Mouse (Mus musculus) heart, embryonic 10.5 days (tissue): ENCODE data around the gene Lrrc28. TPM values are rescaled to one million over a fixed set of nuclear protein-coding genes. Genes with fewer than 3 reads are reported as not detected.

ENCODE experiments used
- DNase-seq: peaks from one replicate; pipeline ENCODE4 v3.0.0-alpha.2; 2017; ENCODE audit warnings: low spot score
- H3K27ac ChIP-seq: fragments of 300-500 bp; sonication (generic); 2 replicates; pipeline ENCODE4 v1.5.1; 2016; ENCODE audit warnings: mild to moderate bottlenecking
- H3K27me3 ChIP-seq: fragments of 300-500 bp; sonication (generic); 2 replicates; pipeline ENCODE4 v1.6.1; 2016; ENCODE audit warnings: mild to moderate bottlenecking; ENCODE audit not compliant: poor library complexity, insufficient read depth, severe bottlenecking
- H3K36me3 ChIP-seq: fragments of 300-500 bp; sonication (generic); 2 replicates; pipeline ENCODE4 v1.6.1; 2016; ENCODE audit warnings: mild to moderate bottlenecking, moderate library complexity
- H3K4me1 ChIP-seq: fragments of 300-500 bp; sonication (generic); 2 replicates; pipeline ENCODE4 v1.6.1; 2016; ENCODE audit warnings: mild to moderate bottlenecking
- H3K4me3 ChIP-seq: fragments of 300-500 bp; sonication (generic); 2 replicates; pipeline ENCODE4 v1.5.1; 2016; ENCODE audit warnings: mild to moderate bottlenecking, moderate library complexity
- H3K9me3 ChIP-seq: fragments of 300-500 bp; sonication (generic); 2 replicates; pipeline ENCODE4 v1.6.1; 2016; ENCODE audit warnings: mild to moderate bottlenecking, moderate library complexity
- WGBS: fragments of 180-500 bp; shearing (Covaris S2); methylation state at CpG from one replicate; pipeline ENCODE4 v1.1.7; 2016; 5-methylcytosine and 5-hydroxymethylcytosine counted together
- polyA plus RNA-seq: library from polyadenylated mRNA; unstranded; fragments of >200 nt; fragmentation: Nextera tagmentation; extraction: Ambion mirVana; gene quantifications from 2 replicates; pipeline ENCODE4 v1.2.1, GENCODE M21; 2016

The Lrrc28 gene
- polyA plus RNA-seq, 1 experiment from 2014 or later: 12.8 TPM

DNA sequence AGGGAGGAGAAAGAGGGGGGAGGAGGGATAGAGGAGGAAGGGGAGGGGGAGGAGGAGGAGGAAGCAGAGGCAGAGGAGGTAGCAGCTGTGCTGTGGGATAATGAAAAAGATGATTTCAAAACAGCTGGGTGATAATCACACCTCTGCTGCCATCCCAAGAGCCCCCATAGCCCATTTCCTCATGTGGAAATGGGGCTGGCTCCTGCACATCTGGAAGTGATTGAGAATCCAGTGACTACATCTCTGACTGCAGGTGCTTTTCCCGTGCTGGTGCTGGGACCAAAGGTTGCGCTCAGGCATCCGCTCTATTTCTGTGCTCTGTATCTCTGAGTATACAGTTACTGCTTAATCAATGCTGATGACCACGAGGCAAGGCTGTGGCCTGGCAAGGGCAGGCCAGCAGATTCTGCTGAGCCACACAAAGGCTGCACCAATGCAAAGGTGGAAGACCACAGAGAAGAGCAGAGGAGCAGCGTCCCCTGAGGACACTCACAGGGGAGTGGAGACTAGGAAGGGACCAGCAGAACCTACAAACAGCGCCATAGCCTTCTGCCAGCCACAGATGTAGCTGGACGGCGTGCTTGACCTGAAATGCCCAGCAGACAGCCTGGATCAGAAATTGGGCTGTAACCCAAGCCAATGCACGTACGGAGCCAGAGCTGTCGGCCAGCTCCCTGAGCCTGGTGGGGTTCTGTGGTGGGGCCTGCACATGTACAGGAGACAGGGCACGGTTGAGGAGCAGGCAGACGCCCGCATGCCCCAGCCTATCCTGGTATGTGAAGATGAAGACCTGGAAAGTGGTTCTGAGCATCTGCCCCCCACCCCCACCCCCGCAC, 157.9 kb downstream of the Lrrc28 start:
- Histone ChIP-seq H3K27me3 (peaks cover 9% of the 10 kb centered on the region), H3K4me3 (no peak overlapping the region), H3K4me1 (peaks cover 11% of the 10 kb centered on the region), H3K9me3 (no peaks in the 10 kb centered on the region), H3K36me3 (no peaks in the 10 kb centered on the region), H3K27ac (no peak overlapping the region)
- 74% methylated on average over 15 of the region's 15 CpGs for WGBS
- DNase-seq: no peak

- Histone ChIP-seq H3K4me1 (peaks cover 11% of the 10 kb centered on the region), H3K9me3 (no peaks in the 10 kb centered on the region), H3K27me3 (peaks cover 9% of the 10 kb centered on the region), H3K36me3 (no peaks in the 10 kb centered on the region), H3K27ac (no peak overlapping the region), H3K4me3 (no peak overlapping the region)
- WGBS: 82% methylated on average over 5 of the region's 5 CpGs
- DNase-seq: no peak
Observed at GRCm38 (mm10) chr7:67486417-67486816, 158.7 kb downstream of the Lrrc28 start.

GRCm38 (mm10) chr7:67483698-67484097, 161.4 kb downstream of the Lrrc28 start:
- Histone ChIP-seq H3K27me3 (peaks cover 9% of the 10 kb centered on the region), H3K27ac (no peak overlapping the region), H3K36me3 (no peaks in the 10 kb centered on the region), H3K9me3 (no peaks in the 10 kb centered on the region), H3K4me3 (no peak overlapping the region), H3K4me1 (peaks cover 31% of the 10 kb centered on the region)
- DNase-seq: no peak
- 90% methylated on average over 4 of the region's 4 CpGs for WGBS

GRCm38 (mm10) chr7:67479576-67480413, 165.3 kb downstream of the Lrrc28 start:
- H3K9me3 ChIP-seq: no peaks in the 10 kb centered on the region
- no peaks in the 10 kb centered on the region for H3K27me3 ChIP-seq
- WGBS: 74% methylated on average over 17 of the region's 17 CpGs
- no peaks in the 10 kb centered on the region for H3K36me3 ChIP-seq
- H3K4me1 ChIP-seq: peaks cover 39% of the 10 kb centered on the region
- DNase-seq: no peak
- H3K27ac ChIP-seq: 0 out of 2 replicates have a peak overlapping the region, but pooled peaks have one; percentile 53
- no peak overlapping the region for H3K4me3 ChIP-seq

- WGBS: 79% methylated on average over 5 of the region's 5 CpGs
- Histone ChIP-seq H3K4me3 (no peak overlapping the region), H3K36me3 (no peaks in the 10 kb centered on the region), H3K4me1 (peaks cover 42% of the 10 kb centered on the region), H3K27me3 (no peaks in the 10 kb centered on the region), H3K27ac (peak overlapping the region; percentile 53; the same call in 1 of the 2 replicates), H3K9me3 (no peaks in the 10 kb centered on the region)
- no peak for DNase-seq
Observed at GRCm38 (mm10) chr7:67479168-67479567, 165.9 kb downstream of the Lrrc28 start.

DNA sequence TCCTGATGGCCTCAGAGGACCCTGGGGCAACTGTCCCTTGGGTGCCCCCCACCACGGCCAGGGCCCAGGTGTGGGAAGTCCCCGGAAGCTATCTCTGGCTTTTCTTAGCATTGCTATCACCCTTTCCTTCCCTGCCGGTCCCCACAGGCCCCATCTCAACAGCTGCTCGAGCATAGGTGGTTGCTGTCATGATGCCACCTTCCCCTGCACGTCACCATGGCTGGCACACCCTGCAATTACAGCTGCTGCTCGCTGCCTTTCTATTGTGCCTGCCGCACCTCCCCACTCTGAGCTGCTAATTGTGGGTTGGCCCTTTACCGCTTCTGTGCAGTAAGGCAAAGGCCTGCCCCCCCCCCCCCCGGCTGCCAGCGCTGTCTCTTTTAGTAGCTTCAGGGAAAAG, 167.1 kb downstream of the Lrrc28 start:
- no peak for DNase-seq
- no peak overlapping the region for H3K27ac ChIP-seq
- H3K4me3 ChIP-seq: no peak overlapping the region
- 66% methylated on average over 10 of the region's 10 CpGs for WGBS
- H3K4me1 ChIP-seq: peaks cover 42% of the 10 kb centered on the region
- H3K9me3 ChIP-seq: no peaks in the 10 kb centered on the region
- H3K27me3 ChIP-seq: no peaks in the 10 kb centered on the region
- no peaks in the 10 kb centered on the region for H3K36me3 ChIP-seq

- Histone ChIP-seq H3K27ac (peak overlapping the region; percentile 4; the same call in 1 of the 2 replicates), H3K36me3 (no peaks in the 10 kb centered on the region), H3K4me3 (no peak overlapping the region), H3K4me1 (peaks cover 14% of the 10 kb centered on the region), H3K9me3 (no peaks in the 10 kb centered on the region), H3K27me3 (no peaks in the 10 kb centered on the region)
- DNase-seq: no peak
- WGBS: 63% methylated on average over 11 of the region's 11 CpGs
Observed at GRCm38 (mm10) chr7:67471295-67471694, 173.8 kb downstream of the Lrrc28 start.

GRCm38 (mm10) chr7:67468802-67469408, 176.2 kb downstream of the Lrrc28 start:
- WGBS: 82% methylated on average over 7 of the region's 7 CpGs
- Histone ChIP-seq H3K9me3 (no peaks in the 10 kb centered on the region), H3K4me3 (no peak overlapping the region), H3K27me3 (no peaks in the 10 kb centered on the region), H3K36me3 (no peaks in the 10 kb centered on the region), H3K27ac (no peak overlapping the region), H3K4me1 (peaks cover 16% of the 10 kb centered on the region)
- no peak for DNase-seq

GRCm38 (mm10) chr7:67468180-67468579, 176.9 kb downstream of the Lrrc28 start:
- DNase-seq: no peak
- Histone ChIP-seq H3K27me3 (no peaks in the 10 kb centered on the region), H3K4me1 (peaks cover 23% of the 10 kb centered on the region), H3K36me3 (no peaks in the 10 kb centered on the region), H3K4me3 (no peak overlapping the region), H3K9me3 (no peaks in the 10 kb centered on the region), H3K27ac (no peak overlapping the region)
- 90% methylated on average over 3 of the region's 3 CpGs for WGBS

GRCm38 (mm10) chr7:67466322-67466721, 178.7 kb downstream of the Lrrc28 start:
- Histone ChIP-seq H3K4me3 (no peak overlapping the region), H3K9me3 (no peaks in the 10 kb centered on the region), H3K4me1 (peaks cover 36% of the 10 kb centered on the region), H3K27me3 (no peaks in the 10 kb centered on the region), H3K36me3 (no peaks in the 10 kb centered on the region), H3K27ac (no peak overlapping the region)
- no peak for DNase-seq
- WGBS: 84% methylated on average over 2 of the region's 2 CpGs

DNA sequence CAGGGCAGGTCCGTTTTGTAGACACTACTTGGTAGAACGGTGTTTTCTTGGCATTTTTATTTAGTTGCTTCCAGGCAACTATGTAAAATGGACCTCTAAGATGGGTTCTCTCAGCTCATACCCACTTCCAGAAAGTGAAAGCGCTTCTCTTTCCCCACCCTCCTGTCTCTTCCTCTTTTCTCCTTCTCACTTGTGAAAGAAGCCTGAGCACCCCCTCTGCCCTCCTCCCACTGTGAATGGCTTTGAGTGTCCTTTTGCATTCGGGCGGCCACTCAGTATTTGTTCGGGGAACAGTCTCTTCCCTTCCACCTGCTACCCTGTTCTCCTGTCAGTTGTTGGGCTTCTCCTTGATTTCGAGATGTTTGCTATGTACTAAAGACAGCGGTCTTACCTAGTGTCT, 180.4 kb downstream of the Lrrc28 start:
- Histone ChIP-seq H3K9me3 (no peaks in the 10 kb centered on the region), H3K27ac (no peak overlapping the region), H3K36me3 (no peaks in the 10 kb centered on the region), H3K27me3 (no peaks in the 10 kb centered on the region), H3K4me3 (no peak overlapping the region), H3K4me1 (peaks cover 47% of the 10 kb centered on the region)
- DNase-seq: no peak
- 87% methylated on average over 8 of the region's 8 CpGs for WGBS

DNA sequence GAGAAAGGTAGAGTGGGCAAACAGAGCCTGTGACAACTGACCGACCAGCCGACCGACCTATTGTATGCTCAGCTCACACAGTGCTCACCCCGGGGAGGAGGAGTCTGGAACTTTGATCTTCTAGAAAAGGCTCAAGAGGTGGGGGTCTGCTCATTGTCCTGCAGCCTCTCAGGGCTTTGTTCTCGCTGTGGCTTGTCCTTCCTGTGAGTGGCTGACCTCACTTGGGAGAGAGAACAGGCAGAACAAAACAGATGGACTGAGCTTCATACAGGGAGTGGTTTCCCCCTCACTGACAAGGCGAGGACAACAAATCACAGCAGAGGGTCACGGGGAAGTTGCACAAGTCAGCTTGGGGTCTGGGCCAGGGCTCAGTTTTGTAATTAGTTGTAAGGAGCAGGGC, 181.5 kb downstream of the Lrrc28 start:
- Histone ChIP-seq H3K27ac (peak overlapping the region; percentile 80), H3K9me3 (no peaks in the 10 kb centered on the region), H3K4me1 (peaks cover 58% of the 10 kb centered on the region), H3K4me3 (no peak overlapping the region), H3K36me3 (no peaks in the 10 kb centered on the region), H3K27me3 (no peaks in the 10 kb centered on the region)
- WGBS: 11% methylated on average over 7 of the region's 7 CpGs
- DNase-seq: peak; percentile 90
